Mouse (Mus musculus): Measurements from ENCODE around the gene Ttll2. TPM values are rescaled to one million over a fixed set of nuclear protein-coding genes. Genes with fewer than 3 reads are reported as not detected.
"Not testable (repeated sequence)": the region's sequence is repeated elsewhere in the genome, so short reads cannot be mapped to it uniquely, and the experiment has no call there.

Gene Ttll2
- total and polyA plus RNA-seq, 3 experiments: not detected

- H3K4me2 ChIP-seq (ENCODE audit: insufficient read depth, low read depth, poor library complexity, severe bottlenecking); dilution Hi-C loops (cut with MboI; ENCODE audit: extremely low pct_ligation_motif_present, extremely low pct_unique_long_range_greater_than_20kb, low sequenced_read_pairs); in situ Hi-C loops (cut with MboI; ENCODE audit: low pct_ligation_motif_present, low pct_unique_long_range_greater_than_20kb, low sequenced_read_pairs); H3K9me3 ChIP-seq (replicated peaks; ENCODE audit: low read length); H3K27me3 ChIP-seq (replicated peaks); H3K27ac ChIP-seq (ENCODE audit: insufficient read depth, low read depth); H3K79me2 ChIP-seq (replicated peaks; ENCODE audit: control insufficient read depth, extremely low read depth, insufficient read depth, poor library complexity, severe bottlenecking); H3K9ac ChIP-seq (ENCODE audit: insufficient read depth, low read depth); H3K36me3 ChIP-seq (replicated peaks in 1 of 2; ENCODE audit: control insufficient read depth in 1 of 2, insufficient read depth in 1 of 2, low read length in 1 of 2); H3K4me3 ChIP-seq (replicated peaks in 1 of 3; ENCODE audit: low read depth in 2 of 3, low read length in 2 of 3, poor library complexity in 1 of 3); H3K4me1 ChIP-seq (ENCODE audit: control insufficient read depth in 1 of 2, insufficient read depth in 2 of 2): not testable (repeated sequence)
- TF ChIP-seq RAD21 (IDR thresholded peaks at IDR 0.05; ENCODE audit: low read depth, low read length) (peak; percentile 45), SMC3 (IDR thresholded peaks at IDR 0.05; ENCODE audit: low read depth, low read length) (peak; percentile 58), CTCF (conservative IDR thresholded peaks at IDR 0.05 in 1 of 2, IDR thresholded peaks at IDR 0.05 in 1 of 2; ENCODE audit: low read depth in 2 of 2, low read length in 2 of 2) (peak; percentile 12 to 56; a peak in 2 of 4 replicates)
- DNase-seq (ENCODE audit: extremely low read depth): peak; percentile 13
Observed at GRCm38 (mm10) chr17:7306278-7307196, 46.0 kb downstream of the Ttll2 start.

Other genes with a start within 250 kb of the Ttll2 start
- 0.64 and 0.97 TPM in 2 replicates for gene Rps6ka2, start 182.6 kb downstream of the Ttll2 start, total RNA-seq (2012; rRNA removed)
- gene Rps6ka2, start 182.6 kb downstream of the Ttll2 start, total RNA-seq (2014; rRNA removed): 0.91 and 1.4 TPM in 2 replicates
- 1.4 and 1.5 TPM in 2 replicates for gene Rps6ka2, start 182.6 kb downstream of the Ttll2 start, polyA plus RNA-seq (2012; ENCODE audit: insufficient read length, low read depth)
- not detected in 2 replicates for gene Tcp10a, start 28.1 kb downstream of the Ttll2 start, total RNA-seq (2012; rRNA removed)
- not detected in 2 replicates for gene Tcp10a, start 28.1 kb downstream of the Ttll2 start, total RNA-seq (2014; rRNA removed)
- gene Tcp10a, start 28.1 kb downstream of the Ttll2 start, polyA plus RNA-seq (2012; ENCODE audit: insufficient read length, low read depth): 0.55 and 0.84 TPM in 2 replicates
- gene Gm49630, start 19.3 kb upstream of the Ttll2 start, total RNA-seq (2012; rRNA removed): not detected in 2 replicates
- not detected in 2 replicates for gene Gm49630, start 19.3 kb upstream of the Ttll2 start, total RNA-seq (2014; rRNA removed)
- not detected in 2 replicates for gene Gm49630, start 19.3 kb upstream of the Ttll2 start, polyA plus RNA-seq (2012; ENCODE audit: insufficient read length, low read depth)
- gene Unc93a2, start 32.8 kb upstream of the Ttll2 start, total RNA-seq (2012; rRNA removed): 0.08 and 0.13 TPM in 2 replicates
- gene Unc93a2, start 32.8 kb upstream of the Ttll2 start, total RNA-seq (2014; rRNA removed): 0.27 TPM in 1 of 2 replicates, not detected in the other
- 0.50 TPM in 1 of 2 replicates, not detected in the other for gene Unc93a2, start 32.8 kb upstream of the Ttll2 start, polyA plus RNA-seq (2012; ENCODE audit: insufficient read length, low read depth)